Mouse (Mus musculus): ENCODE measurements at regions not wholly inside any gene's neighbourhood (a gene's known extent, or its start where the extent isn't known, plus 50 kb on each side); places are given as distances from the start of the nearest gene placed in this dataset.
"Not testable (repeated sequence)": the region's sequence is repeated elsewhere in the genome, so short reads cannot be mapped to it uniquely, and the experiment has no call there.

DNA sequence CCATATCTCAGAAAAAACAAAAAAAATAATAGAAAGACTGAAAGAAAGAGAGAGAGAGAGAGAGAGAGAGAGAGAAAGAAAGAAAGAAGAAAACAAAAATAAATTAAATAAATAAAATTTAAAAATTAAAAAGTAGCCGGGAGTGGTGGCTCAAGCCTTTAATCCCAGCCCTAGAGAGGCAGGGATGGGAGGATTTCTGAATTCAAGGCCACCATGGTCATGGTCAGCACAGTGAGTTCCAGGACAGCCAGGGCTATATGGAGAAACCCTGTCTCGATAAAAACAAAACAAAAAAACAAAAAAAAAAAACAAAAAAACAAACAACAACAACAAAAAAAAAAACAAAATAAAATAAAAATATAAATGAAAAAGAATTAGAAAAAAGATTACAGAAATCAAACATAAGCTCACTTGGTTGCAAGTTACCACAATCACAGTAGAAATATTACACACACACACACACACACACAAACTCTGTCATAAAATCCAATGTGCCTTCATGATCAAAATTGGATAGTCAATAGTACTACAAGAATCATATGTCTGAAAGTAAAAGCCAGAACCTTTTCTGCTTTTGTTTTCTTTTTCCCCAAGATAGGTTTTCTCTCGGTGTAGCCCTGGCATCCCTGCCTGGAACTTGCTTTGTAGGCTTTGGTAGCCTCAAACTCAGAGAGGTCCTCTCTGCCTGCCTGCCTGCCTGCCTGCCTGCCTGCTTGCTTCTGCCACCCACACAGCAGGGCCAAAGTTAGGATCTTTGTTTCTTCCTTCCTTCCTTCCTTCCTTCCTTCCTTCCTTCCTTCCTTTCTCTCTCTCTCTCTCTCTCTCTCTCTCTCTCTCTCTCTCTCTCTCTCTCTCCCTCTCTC is 476.1 kb upstream of the Olfr161 start:
- peak; percentile 36 for DNase-seq

DNA sequence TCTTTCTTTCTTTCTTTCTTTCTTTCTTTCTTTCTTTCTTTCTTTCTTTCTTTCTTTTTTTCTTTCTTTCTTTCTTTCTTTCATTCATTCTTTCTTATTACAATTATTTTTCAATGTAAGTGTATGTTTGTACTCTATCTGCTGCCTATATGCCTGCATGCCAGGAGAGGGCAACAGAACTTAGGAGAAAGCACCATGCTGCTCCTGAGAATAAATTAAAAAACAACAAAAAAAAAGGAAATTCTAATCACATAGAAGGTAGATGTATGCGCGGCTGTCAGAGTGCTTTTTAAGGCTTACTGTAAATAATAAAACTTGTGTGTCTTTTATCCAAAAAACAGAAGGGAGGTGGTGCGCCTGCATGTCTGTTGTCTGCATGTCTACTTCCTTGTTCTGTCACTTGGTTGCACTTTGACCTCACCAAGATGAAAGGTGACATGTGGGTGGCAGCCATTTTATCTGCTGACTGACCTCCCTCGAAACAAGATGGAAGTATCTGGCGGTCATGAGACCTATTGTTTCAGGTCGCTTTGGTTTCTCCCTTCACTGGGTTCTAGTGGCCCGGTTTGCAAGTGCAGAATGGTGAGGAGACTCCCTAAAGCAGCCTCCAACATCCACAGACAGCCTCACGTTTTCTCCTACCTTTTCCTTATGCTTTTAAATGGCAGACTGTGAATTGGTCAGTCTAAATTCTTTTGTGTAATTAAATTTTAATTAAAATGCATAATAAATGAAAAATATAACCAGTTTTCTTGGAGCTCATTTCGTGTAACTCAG is 475.3 kb upstream of the Olfr161 start:
- peak; percentile 29 for DNase-seq

DNA sequence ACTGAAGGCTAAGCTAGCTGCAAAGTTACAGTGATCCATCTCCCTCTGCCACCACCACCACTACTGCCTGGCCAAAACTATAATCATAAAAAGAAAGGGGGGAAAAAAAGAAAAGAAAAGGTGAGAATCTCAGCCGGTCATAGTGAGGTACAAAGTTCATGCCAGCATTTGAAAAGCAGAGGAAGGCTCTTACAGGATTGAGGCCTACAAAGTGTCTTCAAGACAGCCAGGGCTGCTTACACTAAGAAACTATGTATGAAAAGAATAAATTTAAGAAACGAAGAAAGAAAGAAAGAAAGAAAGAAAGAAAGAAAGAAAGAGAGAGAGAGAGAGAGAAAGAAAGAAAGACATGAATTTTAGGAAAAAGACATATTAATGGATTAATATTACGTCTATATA is 474.7 kb upstream of the Olfr161 start:
- peak; percentile 7 for DNase-seq

DNA sequence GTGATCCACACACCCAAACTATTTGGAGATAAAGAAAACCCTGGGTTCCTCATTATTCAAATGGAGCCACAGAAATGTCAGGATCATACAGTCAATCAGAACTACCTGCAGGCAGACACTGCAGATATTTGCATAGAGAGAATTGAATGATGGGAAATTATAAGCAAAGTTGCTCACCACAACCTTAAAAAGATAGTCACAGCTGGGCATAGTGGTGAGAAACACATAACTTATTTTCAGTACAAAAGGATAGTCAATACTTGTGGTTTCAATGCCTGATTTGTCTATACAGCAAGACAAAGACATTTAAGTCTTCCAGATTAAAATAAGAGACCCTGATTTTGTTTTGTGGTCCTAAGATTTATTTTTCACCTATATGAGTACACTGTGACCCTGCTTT is 469.6 kb upstream of the Olfr161 start:
- DNase-seq, result not testable (repeated sequence)

DNA sequence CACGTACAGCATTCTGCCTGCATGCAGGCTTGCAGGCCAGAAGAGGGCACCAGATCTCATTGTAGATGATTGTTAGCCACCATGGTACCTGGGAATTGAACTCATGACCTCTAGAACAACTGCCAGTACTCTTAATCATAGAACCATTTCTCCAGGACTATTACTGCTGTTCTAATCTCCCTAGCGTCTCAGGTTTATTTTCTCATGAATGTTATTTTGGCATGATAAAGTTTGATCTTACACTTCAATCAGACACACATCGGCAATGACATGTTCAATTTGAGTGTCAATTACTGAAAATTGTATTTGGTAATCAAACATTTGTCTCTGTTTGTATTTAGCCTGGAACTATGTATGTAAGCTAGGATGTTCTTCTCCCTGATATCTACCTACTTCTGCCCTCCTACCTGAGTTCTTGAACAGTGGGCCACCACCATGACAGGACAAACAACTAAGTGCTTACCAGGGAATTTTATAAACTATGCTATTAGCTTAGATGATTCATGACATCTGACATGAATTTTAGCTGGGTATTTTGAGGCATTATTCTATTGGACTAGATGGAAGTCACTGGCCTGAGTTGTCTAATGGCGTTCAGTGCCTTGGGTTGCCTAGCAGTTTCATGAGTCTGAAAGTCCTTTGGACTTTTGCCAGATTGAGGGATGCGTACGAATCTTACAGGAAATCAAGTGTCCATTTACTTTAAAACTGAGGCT is 468.5 kb upstream of the Olfr161 start:
- DNase-seq, result not testable (repeated sequence)

DNA sequence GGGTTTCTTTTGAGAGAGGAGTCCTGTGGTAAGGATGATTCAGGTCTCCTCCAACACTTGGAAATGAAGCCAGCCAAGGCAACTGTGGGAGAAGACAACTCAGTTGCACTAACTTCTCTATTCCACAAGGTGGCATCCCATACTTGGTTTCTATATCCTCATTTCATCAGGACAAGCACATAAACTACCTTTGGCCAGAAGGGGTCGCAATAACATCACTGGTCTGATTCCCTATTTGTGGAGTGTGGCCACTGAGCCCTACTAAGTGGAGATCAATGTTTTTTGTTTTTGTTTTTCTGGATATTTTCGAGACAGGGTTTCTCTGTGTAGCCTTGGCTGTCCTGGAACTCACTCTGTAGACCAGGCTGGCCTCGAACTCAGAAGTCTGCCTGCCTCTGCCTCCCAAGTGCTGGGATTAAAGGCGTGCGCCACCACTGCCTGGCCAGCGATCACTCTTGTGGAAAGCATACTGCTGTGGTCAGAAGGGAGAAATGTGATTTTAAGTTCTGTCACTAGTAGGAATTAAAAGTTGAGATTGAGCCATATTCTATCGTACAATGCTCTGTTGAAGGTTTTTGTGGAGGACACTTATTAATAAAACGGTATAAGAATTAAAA is 467.9 kb upstream of the Olfr161 start:
- not testable (repeated sequence) for DNase-seq

DNA sequence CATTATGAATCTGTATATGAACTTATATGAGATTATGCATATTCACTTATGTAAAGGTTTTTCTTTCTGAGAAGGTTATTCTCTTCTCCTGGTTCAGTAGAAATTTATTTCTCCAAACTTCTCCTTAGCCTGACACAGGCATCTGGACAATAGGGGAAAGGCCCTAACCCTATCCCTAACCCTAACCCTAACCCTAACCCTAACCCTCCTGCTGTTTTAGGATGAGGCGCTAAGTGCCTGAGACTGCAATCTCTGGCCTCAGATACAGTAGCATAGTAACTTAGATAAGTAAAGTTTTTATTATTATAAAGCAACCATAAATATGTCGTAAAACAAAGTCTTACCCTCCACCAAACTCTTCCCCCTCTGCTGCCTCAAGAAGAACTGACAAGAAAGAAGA is 463.5 kb upstream of the Olfr161 start:
- DNase-seq, result not testable (repeated sequence)

Data from right cerebral cortex, postnatal 4 days (tissue).